Mouse (Mus musculus) gastrocnemius, adult 18-20 months (tissue): ENCODE measurements around the gene Dhx32. TPM values are rescaled to one million over a fixed set of nuclear protein-coding genes. Genes with fewer than 3 reads are reported as not detected.

Experiments
- total RNA-seq, 2 experiments: library from RNA; stranded (reverse); gene quantifications; 2 replicates each; pipeline ENCODE4 v1.2.3; 2021

The Dhx32 gene
- total RNA-seq, 2 experiments from 2014 or later, result 47.0 to 61.8 TPM

Other genes with a start within 250 kb of the Dhx32 start
- gene Tex36, start 180.6 kb downstream of the Dhx32 start, total RNA-seq, result not detected
- gene Edrf1, start 145.2 kb downstream of the Dhx32 start, total RNA-seq, result 1 to 10 TPM; 7.8 to 8.3 TPM
- gene Mmp21, start 102.7 kb downstream of the Dhx32 start, total RNA-seq, result not detected
- 10 to 100 TPM; 81.4 to 84.1 TPM for gene Bccip, start 73.4 kb downstream of the Dhx32 start, total RNA-seq
- gene Uros, start 72.7 kb downstream of the Dhx32 start, total RNA-seq, result 10 to 100 TPM; 12.4 to 14.4 TPM
- not detected for gene Fank1, start 5.9 kb downstream of the Dhx32 start, total RNA-seq